Mouse (Mus musculus): ENCODE results near the gene Nos1ap.

DNA sequence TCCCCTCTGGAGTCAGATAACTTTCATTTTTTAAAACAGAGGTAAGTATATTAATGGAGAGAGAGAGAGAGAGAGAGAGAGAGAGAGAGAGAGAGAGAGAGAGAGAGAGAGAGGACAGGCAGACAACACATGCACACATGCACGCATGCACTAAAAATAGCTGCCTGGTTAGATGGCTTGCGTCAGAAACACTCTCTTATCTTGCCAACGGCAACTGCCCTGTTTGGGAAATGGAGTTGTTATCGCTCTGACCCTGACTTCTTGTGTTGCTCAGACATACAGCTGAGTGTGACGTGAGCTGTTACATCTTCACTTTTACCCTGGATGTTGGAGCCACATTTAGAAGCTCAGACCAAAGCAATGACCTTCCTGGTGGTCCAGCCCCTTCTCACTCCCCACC, 33.3 kb upstream of the Nos1ap start:
- no peak for TF ChIP-seq CTCF (IDR thresholded peaks at IDR 0.05; ENCODE audit: borderline replicate concordance, insufficient read depth, low read length)
- TF ChIP-seq POLR2A (IDR thresholded peaks at IDR 0.05; ENCODE audit: low read depth, low read length), result no peak

Data from embryonic fibroblast, embryonic 13.5 days (primary cell).